In the genomic region with DNA sequence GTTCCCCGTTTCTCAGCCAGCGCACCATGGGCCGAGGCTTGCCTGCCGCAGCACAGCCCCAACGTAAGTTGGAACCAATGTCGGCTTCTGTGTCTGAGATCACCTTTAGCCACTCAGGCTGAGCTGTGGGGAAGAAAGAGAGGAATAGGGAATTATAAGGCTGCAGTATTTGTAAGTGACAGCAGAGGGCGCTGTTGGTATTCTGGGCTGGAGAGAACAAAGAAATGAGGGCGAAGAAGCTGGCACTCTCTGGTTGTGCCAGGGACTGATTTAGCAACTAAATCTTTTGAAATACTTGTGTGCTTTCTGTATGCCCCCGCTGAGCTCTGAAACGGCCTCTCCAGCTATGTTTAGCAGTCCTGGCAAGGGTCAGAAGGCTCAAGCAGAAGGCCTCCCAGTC, we compare ENCODE assay signal across 8 mouse cellular contexts. TPM values are rescaled to one million over a fixed set of nuclear protein-coding genes. Genes with fewer than 3 reads are reported as not detected.
DNase-seq lines count a peak whose midpoint lies in the region; ATAC-seq and TF ChIP-seq lines count a peak whose summit lies in the region.

No protein-coding gene starts in this region.

- H3K36me3 ChIP-seq in heart, embryonic 14.5 days (ENCODE audit: control insufficient read depth, insufficient read depth, low read length): no peaks in the 10 kb centered on the region
- H3K36me3 ChIP-seq in heart, embryonic 10.5 days: no peaks in the 10 kb centered on the region
- peaks cover 9% of the 10 kb centered on the region for H3K36me3 ChIP-seq in hindbrain, postnatal 0 days (ENCODE audit: insufficient read depth, low read length)
- peaks cover 17% of the 10 kb centered on the region for H3K36me3 ChIP-seq in midbrain, embryonic 16.5 days (ENCODE audit: control insufficient read depth, insufficient read depth, low read length)

- peaks cover 0 to 2% of the 10 kb centered on the region in 2 experiments; a peak in 1 of 4 replicates for H3K4me1 ChIP-seq in heart, embryonic 14.5 days (ENCODE audit: control insufficient read depth in 2 of 2, insufficient read depth in 2 of 2, low read length in 2 of 2)
- peaks cover 14% of the 10 kb centered on the region for H3K4me1 ChIP-seq in heart, embryonic 10.5 days
- no peaks in the 10 kb centered on the region for H3K4me1 ChIP-seq in hindbrain, postnatal 0 days (ENCODE audit: insufficient read depth, low read length)
- peaks cover 13% of the 10 kb centered on the region for H3K4me1 ChIP-seq in midbrain, embryonic 16.5 days (ENCODE audit: control insufficient read depth, insufficient read depth, low read length)

- no peak for ATAC-seq in heart, embryonic 14.5 days (ENCODE audit: insufficient number of reproducible peaks, insufficient read depth, low FRiP score, low read depth)
- ATAC-seq in erythroblast, adult 5-6 weeks (replicated peaks; ENCODE audit: low FRiP score, poor library complexity, severe bottlenecking): peak; percentile 53
- peak; percentile 69 for ATAC-seq in hindbrain, postnatal 0 days
- ATAC-seq in midbrain, embryonic 16.5 days: peak; percentile 78

- H3K27ac ChIP-seq in heart, embryonic 14.5 days (replicated peaks in 1 of 2; ENCODE audit: control insufficient read depth in 1 of 2, insufficient read depth in 1 of 2, low read depth in 2 of 2, low read length in 2 of 2): no peak overlapping the region
- H3K27ac ChIP-seq in heart, embryonic 10.5 days: no peak overlapping the region
- H3K27ac ChIP-seq in hindbrain, postnatal 0 days: peak overlapping the region; percentile 38; the same call in 1 of the 2 replicates
- peak overlapping the region; percentile 82 for H3K27ac ChIP-seq in midbrain, embryonic 16.5 days (ENCODE audit: low read length)

- H3K27me3 ChIP-seq in heart, embryonic 14.5 days (ENCODE audit: control insufficient read depth, insufficient read depth, low read length): peaks cover 18% of the 10 kb centered on the region
- H3K27me3 ChIP-seq in heart, embryonic 10.5 days (ENCODE audit: insufficient read depth, poor library complexity, severe bottlenecking): peaks cover 59% of the 10 kb centered on the region
- no peaks in the 10 kb centered on the region for H3K27me3 ChIP-seq in hindbrain, postnatal 0 days (ENCODE audit: insufficient read depth, low read length)
- H3K27me3 ChIP-seq in midbrain, embryonic 16.5 days (ENCODE audit: control insufficient read depth, insufficient read depth, low read depth, low read length): no peaks in the 10 kb centered on the region

- no peak overlapping the region for H3K4me3 ChIP-seq in heart, embryonic 14.5 days (ENCODE audit: control insufficient read depth in 1 of 2, insufficient read depth in 1 of 2, low read depth in 1 of 2, low read length in 2 of 2)
- no peak overlapping the region for H3K4me3 ChIP-seq in heart, embryonic 10.5 days
- no peak overlapping the region for H3K4me3 ChIP-seq in hindbrain, postnatal 0 days (ENCODE audit: low read length)
- no peak overlapping the region for H3K4me3 ChIP-seq in midbrain, embryonic 16.5 days (ENCODE audit: low read depth, low read length)

- no peak for DNase-seq in heart, embryonic 10.5 days (ENCODE audit: low spot score)
- DNase-seq in brain, embryonic 18.5 days (ENCODE audit: low read depth, low spot score): peak; percentile 75
- peak; percentile 88 for DNase-seq in hindbrain, postnatal 0 days (ENCODE audit: low spot score)
- peak; percentile 84 to 88 for DNase-seq in left cerebral cortex, postnatal 25 days (ENCODE audit: low spot score in 2 of 2)
- DNase-seq in spleen, adult 12 weeks (ENCODE audit: low spot score): peak; percentile 34

- 0 out of 2 replicates have a peak overlapping the region, but pooled peaks have one; percentile 8 for H3K9ac ChIP-seq in heart, embryonic 14.5 days (ENCODE audit: low read length)
- no peak overlapping the region for H3K9ac ChIP-seq in hindbrain, postnatal 0 days (replicated peaks; ENCODE audit: low read length)
- H3K9ac ChIP-seq in midbrain, embryonic 16.5 days (ENCODE audit: low read depth, low read length): peak overlapping the region; percentile 62

- H3K4me2 ChIP-seq in heart, embryonic 14.5 days (ENCODE audit: low read length): no peak overlapping the region
- no peak overlapping the region for H3K4me2 ChIP-seq in hindbrain, postnatal 0 days (ENCODE audit: low read depth, low read length)
- 0 out of 2 replicates have a peak overlapping the region, but pooled peaks have one; percentile 15 for H3K4me2 ChIP-seq in midbrain, embryonic 16.5 days (ENCODE audit: low read length)

- H3K9me3 ChIP-seq in heart, embryonic 14.5 days (ENCODE audit: control insufficient read depth, low read length): no peaks in the 10 kb centered on the region
- no peaks in the 10 kb centered on the region for H3K9me3 ChIP-seq in heart, embryonic 10.5 days
- no peaks in the 10 kb centered on the region for H3K9me3 ChIP-seq in hindbrain, postnatal 0 days (ENCODE audit: low read length)
- no peaks in the 10 kb centered on the region for H3K9me3 ChIP-seq in midbrain, embryonic 16.5 days (replicated peaks; ENCODE audit: control insufficient read depth, low read length, poor library complexity, severe bottlenecking)

- TF ChIP-seq CTCF in hindbrain, postnatal 0 days (IDR thresholded peaks at IDR 0.05; ENCODE audit: low read depth): peak; percentile 97

- intact Hi-C loops in left cerebral cortex, postnatal 25 days (cut with DNase I): loop anchor here (2.0 kb wide), 1 partner anchor 69 kb away; no protein-coding TSS in a partner anchor

- WGBS in heart, embryonic 14.5 days: 6% methylated on average over 10 of the region's 10 CpGs
- 9% methylated on average over 10 of the region's 10 CpGs for WGBS in heart, embryonic 10.5 days
- 7% methylated on average over 10 of the region's 10 CpGs for WGBS in hindbrain, postnatal 0 days
- 5% methylated on average over 10 of the region's 10 CpGs for WGBS in midbrain, embryonic 16.5 days

RNA-seq across cellular contexts. Expression of a gene that starts 17.2 kb away (rescaled TPM):
- 0.05 and 0.11 TPM in 2 replicates for polyA plus RNA-seq in heart, embryonic 14.5 days (2014; fragmentation: Nextera tagmentation; extraction: Ambion mirVana)
- 0.14 and 0.67 TPM in 2 replicates for polyA plus RNA-seq in heart, embryonic 10.5 days (2016; fragmentation: Nextera tagmentation; extraction: Ambion mirVana)
- not detected in 2 replicates for total RNA-seq in erythroblast, adult 5-6 weeks (2015; ENCODE audit: low replicate concordance)
- not detected in 2 replicates for total RNA-seq in erythroblast, adult 5-6 weeks (2017; ENCODE audit: low replicate concordance)
- 67.6 and 84.0 TPM in 2 replicates for total RNA-seq in hindbrain, postnatal 0 days (2014; rRNA removed)
- polyA plus RNA-seq in hindbrain, postnatal 0 days (2015; fragmentation: Nextera tagmentation; extraction: Ambion mirVana): 17.7 and 19.2 TPM in 2 replicates
- 10 to 100 TPM; 60.4 to 71.0 TPM for total RNA-seq in left cerebral cortex, postnatal 25 days (2021)
- 28.2 and 34.6 TPM in 2 replicates for polyA plus RNA-seq in midbrain, embryonic 16.5 days (2015; fragmentation: Nextera tagmentation; extraction: Ambion mirVana)

RNA-seq across cellular contexts. Expression of a gene that starts 19.8 kb away (rescaled TPM):
- 0.78 and 1.1 TPM in 2 replicates for polyA plus RNA-seq in heart, embryonic 14.5 days (2014; fragmentation: Nextera tagmentation; extraction: Ambion mirVana)
- polyA plus RNA-seq in heart, embryonic 10.5 days (2016; fragmentation: Nextera tagmentation; extraction: Ambion mirVana): 1.2 and 1.3 TPM in 2 replicates
- 2.1 TPM in 1 of 2 replicates, not detected in the other for total RNA-seq in erythroblast, adult 5-6 weeks (2015; ENCODE audit: low replicate concordance)
- 0.56 and 1.3 TPM in 2 replicates for total RNA-seq in erythroblast, adult 5-6 weeks (2017; ENCODE audit: low replicate concordance)
- 2.8 and 3.0 TPM in 2 replicates for total RNA-seq in hindbrain, postnatal 0 days (2014; rRNA removed)
- 0.74 and 0.78 TPM in 2 replicates for polyA plus RNA-seq in hindbrain, postnatal 0 days (2015; fragmentation: Nextera tagmentation; extraction: Ambion mirVana)
- total RNA-seq in left cerebral cortex, postnatal 25 days (2021): 1 to 10 TPM; 3.6 to 3.9 TPM
- polyA plus RNA-seq in midbrain, embryonic 16.5 days (2015; fragmentation: Nextera tagmentation; extraction: Ambion mirVana): 0.81 and 1.3 TPM in 2 replicates

RNA-seq across cellular contexts. Expression of a gene that starts 48.7 kb away (rescaled TPM):
- polyA plus RNA-seq in heart, embryonic 14.5 days (2014; fragmentation: Nextera tagmentation; extraction: Ambion mirVana): 27.3 and 27.7 TPM in 2 replicates
- polyA plus RNA-seq in heart, embryonic 10.5 days (2016; fragmentation: Nextera tagmentation; extraction: Ambion mirVana): 33.2 and 43.6 TPM in 2 replicates
- total RNA-seq in erythroblast, adult 5-6 weeks (2015; ENCODE audit: low replicate concordance): 12.7 and 21.7 TPM in 2 replicates
- total RNA-seq in erythroblast, adult 5-6 weeks (2017; ENCODE audit: low replicate concordance): 16.3 and 17.6 TPM in 2 replicates
- total RNA-seq in hindbrain, postnatal 0 days (2014; rRNA removed): 22.4 and 27.7 TPM in 2 replicates
- 23.8 and 24.2 TPM in 2 replicates for polyA plus RNA-seq in hindbrain, postnatal 0 days (2015; fragmentation: Nextera tagmentation; extraction: Ambion mirVana)
- total RNA-seq in left cerebral cortex, postnatal 25 days (2021): 10 to 100 TPM; 50.4 to 55.0 TPM
- 44.8 and 49.6 TPM in 2 replicates for polyA plus RNA-seq in midbrain, embryonic 16.5 days (2015; fragmentation: Nextera tagmentation; extraction: Ambion mirVana)

Comparison
In these comparisons a context has a peak if more than half of its experiments do, and no peak if none do; other contexts are left out.
1. H3K27ac ChIP-seq: peak in hindbrain, postnatal 0 days (single experiment) and midbrain, embryonic 16.5 days (single experiment); none in heart, embryonic 14.5 days (0 of 2) and heart, embryonic 10.5 days (single experiment).
2. RNA of a gene that starts 17.2 kb away (polyA plus RNA-seq): 28.2 to 34.6 TPM in midbrain, embryonic 16.5 days and 17.7 to 19.2 TPM in hindbrain, postnatal 0 days; 0.14 to 0.67 TPM in heart, embryonic 10.5 days and 0.05 to 0.11 TPM in heart, embryonic 14.5 days; every median in the first group is over 10 times any median in the second.